Mouse (Mus musculus): ENCODE data around the gene Nmd3.

Nmd3 gene

DNA sequence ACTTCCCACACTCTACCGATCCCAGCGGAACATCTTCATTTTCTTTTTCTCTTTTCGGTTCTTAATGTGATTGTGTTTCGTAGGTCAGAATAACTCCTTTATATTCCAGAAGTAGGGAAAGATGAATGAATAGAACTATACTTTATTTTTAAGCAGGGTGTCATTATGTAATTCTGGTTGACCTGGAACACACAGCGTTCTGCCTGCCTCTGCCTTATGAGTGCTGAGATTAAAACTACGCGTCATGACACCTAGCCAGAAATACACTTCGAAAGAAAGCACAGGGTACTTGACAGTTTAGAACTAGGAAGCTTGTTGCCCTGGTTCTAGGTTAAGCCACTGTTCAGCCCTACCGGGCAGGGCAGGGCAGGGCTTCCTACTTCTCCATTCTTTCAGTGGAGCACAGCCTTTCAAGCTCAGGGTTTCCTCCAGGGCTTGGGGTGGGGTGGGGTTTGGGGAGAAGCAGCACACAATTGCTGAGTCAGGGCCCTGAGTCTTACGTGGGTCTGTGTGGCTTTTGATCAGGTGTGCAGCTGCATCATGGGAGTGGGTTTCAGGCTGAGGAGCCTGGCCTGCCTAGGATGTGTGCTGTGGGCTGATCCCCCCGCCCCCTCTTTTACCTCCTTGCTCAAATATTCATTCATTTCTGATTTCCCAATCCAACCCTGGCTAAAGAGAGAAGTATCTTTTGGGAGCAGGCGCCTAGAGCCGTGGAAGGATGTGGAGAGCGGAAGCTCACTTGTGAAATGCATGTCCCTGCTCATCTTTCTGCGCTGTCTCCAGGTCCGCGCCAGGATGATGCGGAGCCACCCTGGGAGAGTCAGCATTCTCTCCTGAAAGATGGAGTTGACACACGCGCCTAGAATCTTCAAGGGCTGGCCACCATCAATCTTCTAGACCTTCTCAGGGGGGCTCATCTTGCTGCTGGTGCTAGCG lies 42.1 kb downstream of the Nmd3 start:
- DNase-seq (ENCODE audit: low spot score): no peak

DNA sequence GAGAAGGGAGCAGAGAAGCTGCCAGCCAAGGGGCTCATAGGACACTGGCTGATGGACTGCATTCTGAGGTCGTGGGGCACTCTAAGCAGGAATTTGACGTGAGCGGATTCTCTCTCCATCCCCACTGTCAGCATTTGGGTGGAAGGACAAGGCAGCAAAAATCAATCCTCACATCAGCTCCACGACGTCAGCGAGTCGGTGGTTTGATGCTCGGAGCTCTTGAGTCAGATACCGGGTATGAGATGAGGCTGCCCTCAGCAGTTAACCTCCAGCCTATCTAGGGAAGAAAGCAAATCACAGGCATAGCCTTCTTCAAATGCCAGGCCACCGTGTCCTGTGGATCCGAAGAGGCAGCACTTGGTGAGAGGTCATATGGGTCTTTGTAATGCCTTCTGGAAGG lies 43.4 kb downstream of the Nmd3 start:
- DNase-seq (ENCODE audit: low spot score): no peak

DNA sequence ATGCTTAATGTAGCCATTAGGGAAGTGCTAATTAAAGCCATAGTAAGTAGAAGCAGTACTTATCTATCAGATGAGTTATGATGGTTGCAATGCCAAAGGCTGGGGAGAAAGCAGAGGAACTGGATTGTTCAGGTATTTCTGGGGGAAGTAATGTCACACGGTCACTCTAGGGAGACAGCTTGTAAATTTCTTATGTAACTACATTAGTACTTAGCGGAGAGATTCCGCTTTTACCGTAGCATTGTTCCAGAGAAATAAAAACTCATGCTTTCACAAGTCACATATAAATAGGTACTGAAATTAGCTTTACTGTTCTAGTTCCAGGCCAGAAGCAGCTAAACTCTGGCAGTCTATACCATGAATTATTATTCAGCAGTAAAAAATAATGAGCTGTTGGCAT lies 47.4 kb downstream of the Nmd3 start:
- DNase-seq (ENCODE audit: low spot score): no peak

DNA sequence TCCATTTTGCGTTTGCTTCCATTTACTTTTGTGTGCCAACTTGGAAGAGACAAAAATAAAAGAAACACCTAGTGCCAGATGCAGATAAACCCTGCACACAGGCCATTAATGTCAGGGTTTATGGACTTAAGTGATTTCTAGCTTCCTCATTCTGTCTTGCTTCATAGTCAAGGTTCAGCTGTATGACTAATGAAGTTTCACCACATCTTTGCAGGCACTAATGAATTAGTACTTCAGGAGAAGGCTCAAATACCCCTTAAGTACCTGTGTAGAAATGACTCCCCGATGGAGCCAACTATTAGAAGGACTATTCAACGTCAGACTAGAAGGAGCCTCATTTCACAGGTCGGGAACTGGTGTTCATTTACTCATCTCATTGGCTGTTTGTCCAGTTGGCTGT lies 51.6 kb downstream of the Nmd3 start:
- no peak for DNase-seq (ENCODE audit: low spot score)

DNA sequence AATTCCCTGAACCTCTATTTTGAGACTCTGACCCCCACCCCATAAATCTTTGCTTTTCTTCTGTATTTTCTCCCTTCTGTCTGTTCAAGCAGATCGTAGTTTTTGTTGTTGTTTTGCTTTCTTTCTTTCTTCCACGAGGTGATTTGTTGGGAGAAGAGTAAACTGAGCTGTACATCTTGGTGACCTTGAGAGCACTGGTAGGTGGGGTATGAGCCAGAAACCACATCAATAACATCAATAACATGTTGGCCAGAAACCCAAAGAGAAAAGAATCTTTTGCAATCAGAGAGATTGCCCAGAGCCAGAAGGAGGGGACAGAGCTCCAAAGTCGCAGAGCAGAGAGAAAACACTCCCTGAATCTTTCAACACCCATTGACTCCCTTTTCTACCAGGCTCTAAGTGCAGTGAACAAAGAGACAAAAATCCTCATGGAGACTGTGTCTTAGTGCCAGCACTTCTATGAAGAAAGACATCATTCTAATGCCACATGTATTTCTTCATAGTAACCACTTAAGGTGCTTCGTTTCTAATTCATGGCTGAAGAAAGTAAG lies 57.5 kb downstream of the Nmd3 start:
- no peak for DNase-seq (ENCODE audit: low spot score)

DNA sequence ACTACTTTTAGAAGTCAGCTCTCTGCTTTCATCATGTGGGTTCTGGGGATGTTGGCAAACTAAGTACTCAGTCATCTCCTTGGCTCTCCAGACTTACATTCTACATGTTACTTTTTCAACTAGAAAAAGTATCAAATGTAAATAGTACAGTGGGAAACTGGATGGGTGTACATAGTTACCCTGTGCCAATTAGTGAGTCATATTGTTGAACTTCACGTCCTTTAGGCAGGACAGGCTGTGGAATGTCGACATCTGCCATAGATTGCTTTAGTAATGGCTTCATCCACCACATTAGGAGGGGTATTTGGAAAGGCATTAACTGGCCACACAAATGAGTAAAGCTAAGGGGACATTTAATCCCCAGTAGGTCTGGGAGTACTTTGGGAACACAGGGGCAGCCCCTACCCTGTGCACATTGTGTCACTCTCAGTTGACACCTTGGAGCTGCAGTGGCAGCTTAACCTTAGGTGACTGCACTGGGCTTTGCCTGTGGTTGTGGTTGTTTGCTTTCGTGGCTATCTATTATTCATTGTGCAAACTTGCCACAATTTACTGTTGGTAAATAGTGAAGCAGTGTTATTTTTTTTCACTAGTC lies 71.1 kb downstream of the Nmd3 start:
- DNase-seq (ENCODE audit: low spot score): no peak

DNA sequence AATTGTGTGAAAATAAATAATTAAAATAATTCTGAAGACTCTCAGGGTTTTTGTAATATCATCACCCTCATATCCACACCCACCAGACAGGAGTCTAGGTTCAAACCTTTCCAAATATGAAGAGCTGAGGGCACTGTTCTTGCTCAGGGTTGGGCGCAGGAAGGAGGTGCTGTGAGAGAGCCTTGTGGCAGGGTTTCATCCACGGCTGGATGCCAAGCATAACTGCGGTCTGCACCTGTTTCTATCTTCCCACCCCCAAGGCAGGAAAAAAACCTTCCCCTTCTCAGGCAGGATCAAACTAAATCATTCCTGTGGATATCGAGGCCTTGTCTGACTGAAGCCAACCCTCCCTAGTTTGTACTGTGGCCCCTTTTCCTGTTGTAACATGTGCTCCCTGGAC lies 75.7 kb downstream of the Nmd3 start:
- no peak for DNase-seq (ENCODE audit: low spot score)

DNA sequence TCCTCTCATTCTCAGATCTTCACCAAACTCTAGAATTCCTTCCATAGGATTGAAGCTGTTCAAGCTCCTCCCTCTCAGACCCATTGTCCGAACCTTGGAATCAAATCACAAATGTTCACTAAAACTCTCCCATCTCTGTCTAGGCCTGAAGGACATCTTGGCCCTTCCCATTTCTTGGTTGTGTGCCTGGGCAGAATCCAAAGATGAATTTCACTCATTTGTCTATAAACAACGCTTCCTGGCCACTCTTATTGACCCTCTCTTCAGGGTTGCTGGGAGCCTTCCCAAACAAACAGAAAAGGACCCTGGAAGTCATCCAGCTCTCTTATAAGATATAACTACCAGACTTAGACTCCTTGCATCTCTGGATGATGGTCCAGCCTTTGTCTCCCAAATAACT lies 76.2 kb downstream of the Nmd3 start:
- no peak for DNase-seq (ENCODE audit: low spot score)

DNA sequence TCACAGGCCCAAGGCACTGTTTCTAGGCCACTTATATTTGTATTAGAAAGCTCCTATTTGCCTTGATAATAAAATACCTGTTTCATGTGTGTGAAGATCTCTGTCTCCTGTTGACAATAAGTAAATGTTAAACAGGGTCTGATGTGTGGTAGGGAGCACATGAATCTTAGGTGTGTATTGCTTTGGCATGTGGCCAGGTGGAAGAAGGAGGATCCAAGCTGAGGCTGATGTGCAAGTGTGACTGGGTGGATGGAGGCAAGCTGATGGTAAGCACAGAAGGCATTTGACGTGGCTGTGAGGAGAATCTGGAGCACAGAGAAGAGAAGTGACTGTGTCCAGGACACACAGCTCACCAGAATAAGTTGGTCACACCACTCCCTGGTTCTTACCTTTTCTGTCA lies 77.3 kb downstream of the Nmd3 start:
- DNase-seq (ENCODE audit: low spot score): no peak

DNA sequence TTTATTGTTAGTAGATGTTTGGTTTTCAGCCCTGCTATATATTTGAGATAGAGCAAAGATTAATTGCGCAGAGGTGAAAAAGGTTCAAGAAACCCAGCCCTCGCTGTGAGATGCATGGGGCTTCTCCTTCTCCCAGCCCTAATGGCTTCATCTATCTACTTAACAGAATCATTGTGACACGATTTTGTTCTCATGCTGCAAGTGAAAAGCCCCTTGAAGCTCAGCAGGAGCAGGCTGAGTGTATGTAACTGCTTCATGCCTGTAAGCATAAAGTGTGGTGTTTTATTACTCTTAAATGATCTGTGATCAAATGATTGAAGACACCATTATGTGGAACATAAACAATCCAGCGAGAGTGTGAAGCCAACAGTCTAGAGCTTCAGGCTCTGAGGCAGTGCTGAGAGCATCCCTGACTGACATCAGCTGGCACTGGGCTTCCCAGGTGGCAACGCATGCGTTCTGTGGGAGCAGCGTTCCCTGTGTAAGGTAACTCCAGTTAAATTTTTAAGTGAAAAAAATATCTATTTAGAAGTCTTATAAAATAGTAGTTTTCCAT lies 79.1 kb downstream of the Nmd3 start:
- DNase-seq (ENCODE audit: low spot score): no peak

DNA sequence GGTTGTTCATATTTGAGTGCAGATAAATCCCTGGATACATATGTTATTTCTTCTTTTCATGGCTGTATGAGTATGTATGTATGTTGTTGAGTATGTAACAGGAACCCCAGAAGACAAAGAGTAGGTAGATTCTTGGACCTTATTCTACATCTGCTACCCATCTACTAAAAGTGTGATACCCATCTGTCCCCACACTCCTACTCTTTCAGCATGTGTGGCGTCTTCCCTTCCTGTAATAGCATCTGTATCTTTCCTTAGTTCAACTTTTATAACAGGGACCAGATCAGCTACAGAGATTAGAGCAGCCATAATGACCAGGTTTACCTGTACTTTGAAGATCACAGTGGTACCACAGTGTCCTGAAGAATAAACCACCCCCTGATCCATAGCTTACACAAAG lies 81.4 kb downstream of the Nmd3 start:
- no peak for DNase-seq (ENCODE audit: low spot score)
